19 mouse cellular contexts compared by ENCODE assay signal in the genomic region with DNA sequence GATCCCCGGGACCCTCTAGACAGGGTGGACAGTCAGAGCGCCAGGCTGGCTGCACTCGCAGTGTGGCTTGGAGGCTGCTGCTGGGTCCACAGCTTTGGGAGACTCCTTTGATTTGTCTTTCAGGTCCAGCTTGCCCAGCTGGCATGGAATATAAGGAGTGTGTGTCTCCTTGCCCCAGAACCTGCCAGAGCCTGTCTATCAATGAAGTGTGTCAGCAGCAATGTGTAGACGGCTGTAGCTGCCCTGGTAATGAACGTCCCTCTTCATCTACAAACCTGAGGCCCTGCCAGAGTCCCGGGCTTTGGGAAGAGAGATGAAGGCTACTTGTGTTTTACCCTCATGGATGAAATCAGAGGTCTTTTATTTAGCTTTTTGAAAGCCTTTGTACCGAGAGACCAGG.
"Had no signal": no experiment of that assay in that cellular context is flagged by ENCODE, and none has a peak within 500 bp of the region (broad histone marks: within the 10 kb centered on the region; RNA-seq: fewer than 3 reads in every experiment).

No protein-coding gene starts in this region.

- H3K27ac ChIP-seq: kidney, postnatal 0 days; limb, embryonic 12.5 days; limb, embryonic 15.5 days; liver, embryonic 12.5 days; liver, embryonic 15.5 days; neural tube, embryonic 13.5 days; stomach, postnatal 0 days had no signal

- H3K9ac ChIP-seq: limb, embryonic 12.5 days; limb, embryonic 15.5 days; liver, embryonic 12.5 days; liver, embryonic 15.5 days; neural tube, embryonic 13.5 days had no signal

- H3K9me3 ChIP-seq: limb, embryonic 12.5 days; limb, embryonic 15.5 days; liver, embryonic 12.5 days; liver, embryonic 15.5 days; neural tube, embryonic 13.5 days had no signal

- DNase-seq: kidney, adult 2 months; lung, adult 2 months; lung, postnatal 14 days; lung, postnatal 4 days; midbrain, embryonic 14.5 days; right cerebral cortex, postnatal 4 days; thymus, adult 2 months; thymus, postnatal 14 days; thymus, postnatal 4 days had no signal

- H3K4me3 ChIP-seq: limb, embryonic 12.5 days; limb, embryonic 15.5 days; liver, embryonic 12.5 days; liver, embryonic 15.5 days; myocyte; neural tube, embryonic 13.5 days had no signal

- H3K4me2 ChIP-seq: limb, embryonic 12.5 days; limb, embryonic 15.5 days; liver, embryonic 12.5 days; liver, embryonic 15.5 days; midbrain, embryonic 11.5 days; neural tube, embryonic 13.5 days had no signal

- H3K36me3 ChIP-seq: limb, embryonic 12.5 days; limb, embryonic 15.5 days; liver, embryonic 12.5 days; liver, embryonic 15.5 days; neural tube, embryonic 13.5 days had no signal

- H3K27me3 ChIP-seq: limb, embryonic 15.5 days; liver, embryonic 15.5 days; neural tube, embryonic 13.5 days had no signal

- ATAC-seq: intestine, postnatal 0 days; liver, embryonic 12.5 days had no signal
